Mouse (Mus musculus) heart, embryonic 14.5 days (tissue): ENCODE data around the gene Anks1b. TPM values are rescaled to one million over a fixed set of nuclear protein-coding genes. Genes with fewer than 3 reads are reported as not detected.

ENCODE experiments used
- ATAC-seq: fragments of 200-750 bp; cut with Nextera tagmentation; 2 replicates; pipeline ENCODE4 v1.8.0; 2017; ENCODE audit warnings: low read depth, moderate TSS enrichment; ENCODE audit not compliant: insufficient number of reproducible peaks, insufficient read depth, low FRiP score
- H3K27ac ChIP-seq, 2 experiments: fragments of 200-500 bp in 1 of 2; fragments of 300-500 bp in 1 of 2; sonication (generic) in 1 of 2; replicated peaks in 1 of 2; 2 replicates each; pipeline ENCODE4 v1.5.1; 2012 to 2014; ENCODE audit warnings: low read depth in 2 of 2, low read length in 2 of 2, control low read depth in 1 of 2, mild to moderate bottlenecking in 1 of 2, mixed read lengths in 1 of 2; ENCODE audit not compliant: control insufficient read depth in 1 of 2, insufficient read depth in 1 of 2
- H3K27me3 ChIP-seq: fragments of 300-500 bp; sonication (generic); 2 replicates; pipeline ENCODE4 v1.6.1; 2014; ENCODE audit warnings: mild to moderate bottlenecking, low read length, control low read depth; ENCODE audit not compliant: control insufficient read depth, insufficient read depth
- H3K36me3 ChIP-seq: fragments of 300-500 bp; sonication (generic); 2 replicates; pipeline ENCODE4 v1.6.1; 2014; ENCODE audit warnings: mild to moderate bottlenecking, control low read depth, low read length, mixed read lengths; ENCODE audit not compliant: control insufficient read depth, insufficient read depth
- H3K4me1 ChIP-seq, 2 experiments: fragments of 200-500 bp in 1 of 2; fragments of 300-500 bp in 1 of 2; sonication (generic) in 1 of 2; 2 replicates each; pipeline ENCODE4 v1.6.1; 2012 to 2014; ENCODE audit warnings: low read length in 2 of 2, control low read depth in 1 of 2, mixed read lengths in 1 of 2; ENCODE audit not compliant: control insufficient read depth in 2 of 2, insufficient read depth in 2 of 2
- H3K4me2 ChIP-seq: fragments of 300-500 bp; sonication (generic); 2 replicates; pipeline ENCODE4 v1.6.1; 2014; ENCODE audit warnings: mild to moderate bottlenecking, low read length
- H3K4me3 ChIP-seq, 2 experiments: fragments of 200-500 bp in 1 of 2; fragments of 300-500 bp in 1 of 2; sonication (generic) in 1 of 2; 2 replicates each; pipeline ENCODE4 v1.5.1; 2012 to 2014; ENCODE audit warnings: low read length in 2 of 2, mild to moderate bottlenecking in 2 of 2, control low read depth in 1 of 2, low read depth in 1 of 2, moderate library complexity in 1 of 2; ENCODE audit not compliant: control insufficient read depth in 1 of 2, insufficient read depth in 1 of 2
- H3K9ac ChIP-seq: fragments of 300-500 bp; sonication (generic); 2 replicates; pipeline ENCODE4 v1.6.1; 2014; ENCODE audit warnings: mild to moderate bottlenecking, low read length
- H3K9me3 ChIP-seq: fragments of 300-500 bp; sonication (generic); 2 replicates; pipeline ENCODE4 v1.6.1; 2016; ENCODE audit warnings: low read length, control low read depth; ENCODE audit not compliant: control insufficient read depth
- WGBS: fragments of 180-500 bp; shearing (Covaris S2); extraction: QIAGEN DNeasy Blood & Tissue Kit; methylation state at CpG from one replicate; pipeline ENCODE4 v1.1.7; 2014; 5-methylcytosine and 5-hydroxymethylcytosine counted together
- polyA plus RNA-seq: library from polyadenylated mRNA; unstranded; fragments of >200 nt; fragmentation: Nextera tagmentation; extraction: Ambion mirVana; gene quantifications from 2 replicates; pipeline ENCODE4 v1.2.1, GENCODE M21; 2014

Gene Anks1b
- polyA plus RNA-seq, 1 experiment from 2014 or later, result 0.14 TPM

- no peak overlapping the region for H3K9ac ChIP-seq
- no peaks in the 10 kb centered on the region for H3K4me1 ChIP-seq
- no peaks in the 10 kb centered on the region for H3K27me3 ChIP-seq
- H3K4me3 ChIP-seq, result no peak overlapping the region
- no peak overlapping the region for H3K4me2 ChIP-seq
- ATAC-seq, result no peak
- no peaks in the 10 kb centered on the region for H3K36me3 ChIP-seq
- H3K27ac ChIP-seq, result no peak overlapping the region
- no peaks in the 10 kb centered on the region for H3K9me3 ChIP-seq
- WGBS, result 71% methylated on average over 2 of the region's 2 CpGs
These were observed 793.4 kb downstream of the Anks1b start for GRCm38 (mm10) chr10:90666746-90667145.

GRCm38 (mm10) chr10:90670291-90670690 is 797.0 kb downstream of the Anks1b start:
- no peaks in the 10 kb centered on the region for H3K36me3 ChIP-seq
- no peaks in the 10 kb centered on the region for H3K27me3 ChIP-seq
- H3K4me1 ChIP-seq, result no peaks in the 10 kb centered on the region
- 94% methylated on average over 3 of the region's 3 CpGs for WGBS
- no peak overlapping the region for H3K27ac ChIP-seq
- no peak overlapping the region for H3K4me3 ChIP-seq
- no peak overlapping the region for H3K4me2 ChIP-seq
- no peaks in the 10 kb centered on the region for H3K9me3 ChIP-seq
- no peak for ATAC-seq
- H3K9ac ChIP-seq, result no peak overlapping the region

- no peak for ATAC-seq
- Histone ChIP-seq H3K9me3 (no peaks in the 10 kb centered on the region), H3K4me2 (no peak overlapping the region), H3K36me3 (no peaks in the 10 kb centered on the region), H3K27me3 (no peaks in the 10 kb centered on the region), H3K4me3 (no peak overlapping the region), H3K9ac (no peak overlapping the region), H3K4me1 (no peaks in the 10 kb centered on the region), H3K27ac (no peak overlapping the region)
- 78% methylated on average over 3 of the region's 3 CpGs for WGBS
These were observed 798.8 kb downstream of the Anks1b start for GRCm38 (mm10) chr10:90672135-90672534.

GRCm38 (mm10) chr10:90674362-90674761 is 801.1 kb downstream of the Anks1b start:
- H3K27me3 ChIP-seq, result no peaks in the 10 kb centered on the region
- H3K36me3 ChIP-seq, result no peaks in the 10 kb centered on the region
- H3K4me2 ChIP-seq, result no peak overlapping the region
- H3K9ac ChIP-seq, result no peak overlapping the region
- ATAC-seq, result no peak
- no peak overlapping the region for H3K27ac ChIP-seq
- H3K9me3 ChIP-seq, result no peaks in the 10 kb centered on the region
- WGBS, result 77% methylated on average over 10 of the region's 10 CpGs
- no peaks in the 10 kb centered on the region for H3K4me1 ChIP-seq
- H3K4me3 ChIP-seq, result no peak overlapping the region

GRCm38 (mm10) chr10:90677421-90677820 is 804.1 kb downstream of the Anks1b start:
- Histone ChIP-seq H3K9me3 (no peaks in the 10 kb centered on the region), H3K4me2 (no peak overlapping the region), H3K27ac (no peak overlapping the region), H3K4me1 (no peaks in the 10 kb centered on the region), H3K27me3 (no peaks in the 10 kb centered on the region), H3K9ac (no peak overlapping the region), H3K4me3 (no peak overlapping the region), H3K36me3 (no peaks in the 10 kb centered on the region)
- WGBS, result 79% methylated on average over 3 of the region's 3 CpGs
- ATAC-seq, result no peak

- no peaks in the 10 kb centered on the region for H3K36me3 ChIP-seq
- H3K4me1 ChIP-seq, result no peaks in the 10 kb centered on the region
- no peak overlapping the region for H3K4me2 ChIP-seq
- no peak for ATAC-seq
- H3K9ac ChIP-seq, result no peak overlapping the region
- no peak overlapping the region for H3K4me3 ChIP-seq
- H3K27me3 ChIP-seq, result no peaks in the 10 kb centered on the region
- WGBS, result 88% methylated on average over 10 of the region's 10 CpGs
- H3K27ac ChIP-seq, result no peak overlapping the region
- no peaks in the 10 kb centered on the region for H3K9me3 ChIP-seq
These were observed 806.6 kb downstream of the Anks1b start for GRCm38 (mm10) chr10:90679713-90680470.

GRCm38 (mm10) chr10:90683813-90684212 is 810.5 kb downstream of the Anks1b start:
- Histone ChIP-seq H3K4me1 (no peaks in the 10 kb centered on the region), H3K9ac (no peak overlapping the region), H3K27ac (no peak overlapping the region), H3K27me3 (no peaks in the 10 kb centered on the region), H3K4me2 (no peak overlapping the region), H3K4me3 (no peak overlapping the region), H3K36me3 (no peaks in the 10 kb centered on the region), H3K9me3 (no peaks in the 10 kb centered on the region)
- WGBS, result 52% methylated on average over 3 of the region's 3 CpGs
- no peak for ATAC-seq

- H3K27me3 ChIP-seq, result no peaks in the 10 kb centered on the region
These were observed 812.1 kb downstream of the Anks1b start for GRCm38 (mm10) chr10:90685367-90685766.

More at GRCm38 (mm10) chr10:90685367-90685766, 812.1 kb downstream of the Anks1b start:
- Histone ChIP-seq H3K4me1 (no peaks in the 10 kb centered on the region), H3K4me3 (no peak overlapping the region), H3K4me2 (no peak overlapping the region), H3K9me3 (no peaks in the 10 kb centered on the region), H3K36me3 (no peaks in the 10 kb centered on the region), H3K27ac (no peak overlapping the region), H3K9ac (no peak overlapping the region)
- ATAC-seq, result no peak
- WGBS, result 63% methylated on average over 4 of the region's 4 CpGs
